Mouse (Mus musculus) cerebellum, adult 2 months (tissue): ENCODE measurements around the gene Jund.

Experiments used
- CTCF ChIP-seq: fragments of 200-500 bp; IDR thresholded peaks from 2 replicates; pipeline ENCODE4 v1.5.1; 2011; ENCODE audit warnings: low read depth, mild to moderate bottlenecking, control low read depth, low read length, moderate library complexity, borderline replicate concordance; ENCODE audit not compliant: insufficient read depth
- POLR2A ChIP-seq: fragments of 200-500 bp; IDR thresholded peaks from 2 replicates; pipeline ENCODE4 v1.6.1; 2011; ENCODE audit warnings: low read length, control low read depth, borderline replicate concordance; ENCODE audit not compliant: insufficient read depth

GRCm38 (mm10) chr8:70693636-70694035 is 5.1 kb upstream of the Jund start:
- TF ChIP-seq POLR2A (no peak), CTCF (no peak)
